Mouse (Mus musculus) kidney, embryonic 14.5 days (tissue): ENCODE measurements around the gene Iqcj. TPM values are rescaled to one million over a fixed set of nuclear protein-coding genes. Genes with fewer than 3 reads are reported as not detected.

Experiments used
- ATAC-seq: fragments of 200-750 bp; cut with Nextera tagmentation; 2 replicates; pipeline ENCODE4 v1.8.0; 2017; ENCODE audit warnings: moderate number of reproducible peaks, mild to moderate bottlenecking, moderate TSS enrichment, moderate library complexity; ENCODE audit not compliant: low FRiP score, low TSS enrichment
- H3K27ac ChIP-seq: fragments of 300-500 bp; sonication (generic); 2 replicates; pipeline ENCODE4 v1.5.1; 2014; ENCODE audit warnings: low read depth, mild to moderate bottlenecking, low read length, moderate library complexity, mixed read lengths
- H3K27me3 ChIP-seq: fragments of 300-500 bp; sonication (generic); 2 replicates; pipeline ENCODE4 v1.6.1; 2014; ENCODE audit warnings: mild to moderate bottlenecking, low read length; ENCODE audit not compliant: control insufficient read depth, insufficient read depth
- H3K36me3 ChIP-seq: fragments of 300-500 bp; sonication (generic); 2 replicates; pipeline ENCODE4 v1.6.1; 2014; ENCODE audit warnings: low read length, mixed read lengths; ENCODE audit not compliant: control insufficient read depth, insufficient read depth
- H3K4me1 ChIP-seq: fragments of 300-500 bp; sonication (generic); 2 replicates; pipeline ENCODE4 v1.6.1; 2014; ENCODE audit warnings: low read length, mixed read lengths; ENCODE audit not compliant: control insufficient read depth, insufficient read depth
- H3K4me2 ChIP-seq: fragments of 300-500 bp; sonication (generic); replicated peaks from 2 replicates; pipeline ENCODE4 v1.6.1; 2014; ENCODE audit warnings: low read depth, mild to moderate bottlenecking, low read length
- H3K4me3 ChIP-seq: fragments of 300-500 bp; sonication (generic); 2 replicates; pipeline ENCODE4 v1.5.1; 2014; ENCODE audit warnings: mild to moderate bottlenecking, low read length
- H3K9ac ChIP-seq: fragments of 300-500 bp; sonication (generic); 2 replicates; pipeline ENCODE4 v1.6.1; 2014; ENCODE audit warnings: low read depth, mild to moderate bottlenecking, low read length, moderate library complexity
- H3K9me3 ChIP-seq: fragments of 300-500 bp; sonication (generic); 2 replicates; pipeline ENCODE4 v1.6.1; 2016; ENCODE audit warnings: low read length; ENCODE audit not compliant: control insufficient read depth
- WGBS: fragments of 180-500 bp; shearing (Covaris S2); extraction: QIAGEN DNeasy Blood & Tissue Kit; methylation state at CpG from one replicate; pipeline ENCODE4 v1.1.7; 2014; 5-methylcytosine and 5-hydroxymethylcytosine counted together
- polyA plus RNA-seq: library from polyadenylated mRNA; unstranded; fragments of >200 nt; fragmentation: Nextera tagmentation; extraction: Ambion mirVana; gene quantifications from 2 replicates; pipeline ENCODE4 v1.2.1, GENCODE M21; 2014

Gene Iqcj
- polyA plus RNA-seq, 1 experiment from 2014 or later: not detected

- H3K9me3 ChIP-seq: no peaks in the 10 kb centered on the region
- H3K4me1 ChIP-seq: no peaks in the 10 kb centered on the region
- H3K4me2 ChIP-seq: no peak overlapping the region
- 72% methylated on average over 10 of the region's 10 CpGs for WGBS
- H3K36me3 ChIP-seq: no peaks in the 10 kb centered on the region
- no peak overlapping the region for H3K27ac ChIP-seq
- no peak for ATAC-seq
- no peaks in the 10 kb centered on the region for H3K27me3 ChIP-seq
- no peak overlapping the region for H3K9ac ChIP-seq
- no peak overlapping the region for H3K4me3 ChIP-seq
These were observed 748 bp downstream of the Iqcj start for GRCm38 (mm10) chr3:67892768-67893167.

GRCm38 (mm10) chr3:67902517-67902916 lies 10.5 kb downstream of the Iqcj start:
- no peak overlapping the region for H3K4me2 ChIP-seq

GRCm38 (mm10) chr3:67908586-67908985 lies 16.6 kb downstream of the Iqcj start:
- Histone ChIP-seq H3K27ac (no peak overlapping the region), H3K4me1 (no peaks in the 10 kb centered on the region), H3K36me3 (no peaks in the 10 kb centered on the region), H3K4me2 (no peak overlapping the region), H3K9me3 (no peaks in the 10 kb centered on the region), H3K9ac (no peak overlapping the region), H3K4me3 (no peak overlapping the region), H3K27me3 (no peaks in the 10 kb centered on the region)
- 85% methylated on average over 2 of the region's 2 CpGs for WGBS
- ATAC-seq: no peak

More at GRCm38 (mm10) chr3:67902517-67902916, 10.5 kb downstream of the Iqcj start:
- no peaks in the 10 kb centered on the region for H3K9me3 ChIP-seq
- H3K36me3 ChIP-seq: no peaks in the 10 kb centered on the region
- H3K4me3 ChIP-seq: no peak overlapping the region
- 80% methylated on average over 4 of the region's 4 CpGs for WGBS
- no peaks in the 10 kb centered on the region for H3K27me3 ChIP-seq
- no peaks in the 10 kb centered on the region for H3K4me1 ChIP-seq
- no peak overlapping the region for H3K9ac ChIP-seq
- no peak overlapping the region for H3K27ac ChIP-seq
- ATAC-seq: no peak

- Histone ChIP-seq H3K4me3 (no peak overlapping the region), H3K9me3 (no peaks in the 10 kb centered on the region), H3K27me3 (no peaks in the 10 kb centered on the region), H3K9ac (no peak overlapping the region), H3K4me1 (no peaks in the 10 kb centered on the region), H3K27ac (no peak overlapping the region), H3K4me2 (no peak overlapping the region), H3K36me3 (no peaks in the 10 kb centered on the region)
- no peak for ATAC-seq
- 90% methylated on average over 3 of the region's 3 CpGs for WGBS
These were observed 26.1 kb downstream of the Iqcj start for GRCm38 (mm10) chr3:67918098-67918497.

- no peaks in the 10 kb centered on the region for H3K36me3 ChIP-seq
- no peaks in the 10 kb centered on the region for H3K27me3 ChIP-seq
- no peak for ATAC-seq
- H3K9me3 ChIP-seq: no peaks in the 10 kb centered on the region
- 84% methylated on average over 8 of the region's 8 CpGs for WGBS
- H3K4me3 ChIP-seq: no peak overlapping the region
- H3K4me1 ChIP-seq: no peaks in the 10 kb centered on the region
- H3K9ac ChIP-seq: no peak overlapping the region
- no peak overlapping the region for H3K4me2 ChIP-seq
- H3K27ac ChIP-seq: no peak overlapping the region
These were observed 26.7 kb downstream of the Iqcj start for GRCm38 (mm10) chr3:67918634-67919259.

- 84% methylated on average over 4 of the region's 4 CpGs for WGBS
- H3K27me3 ChIP-seq: no peaks in the 10 kb centered on the region
- H3K4me1 ChIP-seq: no peaks in the 10 kb centered on the region
- ATAC-seq: no peak
- no peak overlapping the region for H3K27ac ChIP-seq
- no peaks in the 10 kb centered on the region for H3K9me3 ChIP-seq
- no peaks in the 10 kb centered on the region for H3K36me3 ChIP-seq
- H3K4me2 ChIP-seq: no peak overlapping the region
- no peak overlapping the region for H3K4me3 ChIP-seq
- no peak overlapping the region for H3K9ac ChIP-seq
These were observed 31.1 kb downstream of the Iqcj start for GRCm38 (mm10) chr3:67923095-67923494.

- H3K27ac ChIP-seq: no peak overlapping the region
- no peaks in the 10 kb centered on the region; the same call in 1 of the 2 replicates for H3K27me3 ChIP-seq
- no peaks in the 10 kb centered on the region for H3K9me3 ChIP-seq
- H3K9ac ChIP-seq: no peak overlapping the region
- H3K4me2 ChIP-seq: no peak overlapping the region
- ATAC-seq: no peak
- H3K36me3 ChIP-seq: no peaks in the 10 kb centered on the region
- no peak overlapping the region for H3K4me3 ChIP-seq
- 56% methylated on average over 2 of the region's 2 CpGs for WGBS
- H3K4me1 ChIP-seq: no peaks in the 10 kb centered on the region
These were observed 33.4 kb downstream of the Iqcj start for GRCm38 (mm10) chr3:67925453-67925852.

- H3K27ac ChIP-seq: no peak overlapping the region
- no peak overlapping the region for H3K4me2 ChIP-seq
- no peaks in the 10 kb centered on the region for H3K4me1 ChIP-seq
- H3K36me3 ChIP-seq: no peaks in the 10 kb centered on the region
- no peak overlapping the region for H3K9ac ChIP-seq
- no peak for ATAC-seq
- 70% methylated on average over 10 of the region's 10 CpGs for WGBS
- H3K9me3 ChIP-seq: no peaks in the 10 kb centered on the region
- H3K27me3 ChIP-seq: no peaks in the 10 kb centered on the region; the same call in 1 of the 2 replicates
- no peak overlapping the region for H3K4me3 ChIP-seq
These were observed 38.6 kb downstream of the Iqcj start for GRCm38 (mm10) chr3:67930424-67931133.

- H3K4me2 ChIP-seq: no peak overlapping the region
- 91% methylated on average over 8 of the region's 8 CpGs for WGBS
- H3K4me1 ChIP-seq: no peaks in the 10 kb centered on the region
- no peak for ATAC-seq
- H3K27ac ChIP-seq: no peak overlapping the region
- no peaks in the 10 kb centered on the region for H3K36me3 ChIP-seq
- H3K4me3 ChIP-seq: no peak overlapping the region
- H3K9ac ChIP-seq: no peak overlapping the region
- no peaks in the 10 kb centered on the region for H3K9me3 ChIP-seq
- no peaks in the 10 kb centered on the region; the same call in 1 of the 2 replicates for H3K27me3 ChIP-seq
These were observed 39.2 kb downstream of the Iqcj start for GRCm38 (mm10) chr3:67931181-67931580.
